Mouse (Mus musculus): ENCODE measurements around the gene Evl.

- TF ChIP-seq POLR2AphosphoS2 (IDR thresholded peaks at IDR 0.05; ENCODE audit: insufficient read length, low read depth) (no peak), MYOD1 (IDR thresholded peaks at IDR 0.05; ENCODE audit: control insufficient read depth in 1 of 3, insufficient read length in 2 of 3, low read depth in 2 of 3) (no peak), USF1 (IDR thresholded peaks at IDR 0.05; ENCODE audit: low read depth) (no peak), CEBPB (IDR thresholded peaks at IDR 0.05; ENCODE audit: insufficient read depth, poor library complexity, severe bottlenecking) (no peak), REST (IDR thresholded peaks at IDR 0.05; ENCODE audit: insufficient read depth, insufficient read length) (no peak), TCF12 (IDR thresholded peaks at IDR 0.05; ENCODE audit: insufficient read depth, poor library complexity, severe bottlenecking) (no peak), POLR2A (IDR thresholded peaks at IDR 0.05; ENCODE audit: insufficient read length, low read depth) (no peak), MYOG (IDR thresholded peaks at IDR 0.05; ENCODE audit: control insufficient read depth in 1 of 3, insufficient read depth in 1 of 3, insufficient read length in 2 of 3, low read depth in 2 of 3) (no peak), TCF3 (IDR thresholded peaks at IDR 0.05; ENCODE audit: insufficient read length, low read depth) (no peak)
Measured at GRCm38 (mm10) chr12:108630741-108631688, 76.5 kb downstream of the Evl start.
